Mouse (Mus musculus) stomach, embryonic 14.5 days (tissue): ENCODE data around the gene Ube2o. TPM values are rescaled to one million over a fixed set of nuclear protein-coding genes. Genes with fewer than 3 reads are reported as not detected.

Experiments
- ATAC-seq: fragments of 200-750 bp; cut with Nextera tagmentation; 2 replicates; pipeline ENCODE4 v1.8.0; 2017; ENCODE audit warnings: low read depth, moderate TSS enrichment; ENCODE audit not compliant: insufficient number of reproducible peaks, insufficient read depth, low FRiP score
- H3K27ac ChIP-seq: fragments of 300-500 bp; sonication (generic); 2 replicates; pipeline ENCODE4 v1.5.1; 2014; ENCODE audit warnings: mild to moderate bottlenecking, low read length, moderate library complexity, mixed read lengths
- H3K27me3 ChIP-seq: fragments of 300-500 bp; sonication (generic); 2 replicates; pipeline ENCODE4 v1.6.1; 2014; ENCODE audit warnings: low read length, control low read depth, mixed read lengths; ENCODE audit not compliant: control insufficient read depth, insufficient read depth
- H3K36me3 ChIP-seq: fragments of 300-500 bp; sonication (generic); 2 replicates; pipeline ENCODE4 v1.6.1; 2014; ENCODE audit warnings: mild to moderate bottlenecking, control low read depth, low read length, moderate library complexity, mixed read lengths; ENCODE audit not compliant: control insufficient read depth, insufficient read depth
- H3K4me1 ChIP-seq: fragments of 300-500 bp; sonication (generic); 2 replicates; pipeline ENCODE4 v1.6.1; 2014; ENCODE audit warnings: low read length, control low read depth, mixed read lengths; ENCODE audit not compliant: control insufficient read depth, insufficient read depth
- H3K4me2 ChIP-seq: fragments of 300-500 bp; sonication (generic); replicated peaks from 2 replicates; pipeline ENCODE4 v1.6.1; 2014; ENCODE audit warnings: low read depth, low read length, control low read depth
- H3K4me3 ChIP-seq: fragments of 300-500 bp; sonication (generic); 2 replicates; pipeline ENCODE4 v1.5.1; 2014; ENCODE audit warnings: low read depth, low read length, control low read depth
- H3K9ac ChIP-seq: fragments of 300-500 bp; sonication (generic); replicated peaks from 2 replicates; pipeline ENCODE4 v1.6.1; 2014; ENCODE audit warnings: low read depth, mild to moderate bottlenecking, control low read depth, low read length, moderate library complexity, mixed read lengths
- H3K9me3 ChIP-seq: fragments of 300-500 bp; sonication (generic); 2 replicates; pipeline ENCODE4 v1.6.1; 2016; ENCODE audit warnings: low read depth, low read length, control low read depth; ENCODE audit not compliant: control insufficient read depth
- WGBS: fragments of 180-500 bp; shearing (Covaris S2); extraction: QIAGEN DNeasy Blood & Tissue Kit; methylation state at CpG from one replicate; pipeline ENCODE4 v1.1.7; 2014; 5-methylcytosine and 5-hydroxymethylcytosine counted together
- polyA plus RNA-seq: library from polyadenylated mRNA; unstranded; fragments of >200 nt; fragmentation: Nextera tagmentation; extraction: Ambion mirVana; gene quantifications from 2 replicates; pipeline ENCODE4 v1.2.1, GENCODE M21; 2014

Gene Ube2o
- polyA plus RNA-seq, 1 experiment from 2014 or later: 11.4 TPM

DNA sequence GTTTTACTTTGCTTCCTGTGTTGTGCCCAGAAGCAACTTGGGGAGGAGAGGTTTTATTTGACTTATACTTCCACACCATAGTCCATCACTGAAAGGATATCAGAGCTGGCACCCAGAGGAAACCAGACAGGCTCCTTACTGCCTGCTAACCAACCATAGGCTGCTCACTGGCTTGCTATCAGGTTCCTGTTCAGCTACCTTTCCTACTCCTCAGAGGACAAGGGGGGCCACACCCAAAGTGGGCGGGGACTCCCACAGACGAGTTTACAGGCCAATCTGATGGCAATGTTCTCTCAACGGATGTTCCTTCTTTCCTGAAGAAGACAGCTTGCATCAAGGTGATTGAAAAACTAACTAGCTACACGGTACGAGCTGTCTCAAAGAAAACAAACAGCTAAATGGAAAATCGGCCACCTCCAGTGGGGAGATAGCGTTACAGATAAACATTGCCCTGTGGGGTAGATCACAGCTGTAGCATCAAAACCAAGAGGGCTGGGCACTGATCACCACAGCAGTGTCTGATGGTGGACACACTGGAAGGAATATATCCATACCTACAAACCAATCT lies 69.9 kb downstream of the Ube2o start:
- Histone ChIP-seq H3K27ac (no peak overlapping the region), H3K9ac (no peak overlapping the region), H3K4me3 (no peak overlapping the region), H3K36me3 (no peaks in the 10 kb centered on the region), H3K4me2 (no peak overlapping the region), H3K9me3 (no peaks in the 10 kb centered on the region), H3K4me1 (no peaks in the 10 kb centered on the region), H3K27me3 (no peaks in the 10 kb centered on the region)
- WGBS: 55% methylated on average over 7 of the region's 7 CpGs
- no peak for ATAC-seq

- no peak overlapping the region for H3K9ac ChIP-seq
- ATAC-seq: no peak
Measured at GRCm38 (mm10) chr11:116508689-116509088, 72.6 kb downstream of the Ube2o start.

GRCm38 (mm10) chr11:116506151-116506875 lies 74.9 kb downstream of the Ube2o start:
- Histone ChIP-seq H3K36me3 (no peaks in the 10 kb centered on the region), H3K27me3 (no peaks in the 10 kb centered on the region), H3K9me3 (no peaks in the 10 kb centered on the region), H3K4me1 (no peaks in the 10 kb centered on the region), H3K27ac (no peak overlapping the region), H3K9ac (no peak overlapping the region), H3K4me2 (no peak overlapping the region), H3K4me3 (no peak overlapping the region)
- ATAC-seq: no peak
- 74% methylated on average over 17 of the region's 17 CpGs for WGBS

More at GRCm38 (mm10) chr11:116508689-116509088, 72.6 kb downstream of the Ube2o start:
- Histone ChIP-seq H3K27me3 (no peaks in the 10 kb centered on the region), H3K27ac (no peak overlapping the region), H3K4me1 (no peaks in the 10 kb centered on the region), H3K4me2 (no peak overlapping the region), H3K4me3 (no peak overlapping the region), H3K9me3 (no peaks in the 10 kb centered on the region), H3K36me3 (no peaks in the 10 kb centered on the region)
- WGBS: 28% methylated on average over 2 of the region's 2 CpGs

GRCm38 (mm10) chr11:116505573-116505972 lies 75.7 kb downstream of the Ube2o start:
- ATAC-seq: no peak
- 67% methylated on average over 5 of the region's 5 CpGs for WGBS
- Histone ChIP-seq H3K4me2 (no peak overlapping the region), H3K9ac (no peak overlapping the region), H3K27ac (no peak overlapping the region), H3K4me1 (no peaks in the 10 kb centered on the region), H3K4me3 (no peak overlapping the region), H3K9me3 (no peaks in the 10 kb centered on the region), H3K27me3 (no peaks in the 10 kb centered on the region), H3K36me3 (no peaks in the 10 kb centered on the region)

GRCm38 (mm10) chr11:116504516-116504915 lies 76.7 kb downstream of the Ube2o start:
- no peaks in the 10 kb centered on the region for H3K9me3 ChIP-seq
- no peaks in the 10 kb centered on the region for H3K4me1 ChIP-seq
- no peak overlapping the region for H3K27ac ChIP-seq
- H3K4me2 ChIP-seq: no peak overlapping the region
- no peak overlapping the region for H3K9ac ChIP-seq
- WGBS: 90% methylated on average over 17 of the region's 17 CpGs
- no peak overlapping the region for H3K4me3 ChIP-seq
- ATAC-seq: no peak
- no peaks in the 10 kb centered on the region for H3K27me3 ChIP-seq
- H3K36me3 ChIP-seq: no peaks in the 10 kb centered on the region

GRCm38 (mm10) chr11:116501005-116501746 lies 80.1 kb downstream of the Ube2o start:
- 30% methylated on average over 7 of the region's 7 CpGs for WGBS
- peak; percentile 51; the same call in 1 of the 2 replicates for ATAC-seq
- Histone ChIP-seq H3K27me3 (no peaks in the 10 kb centered on the region), H3K4me2 (no peak overlapping the region), H3K9ac (no peak overlapping the region), H3K4me1 (no peaks in the 10 kb centered on the region), H3K36me3 (no peaks in the 10 kb centered on the region), H3K4me3 (no peak overlapping the region), H3K9me3 (no peaks in the 10 kb centered on the region), H3K27ac (no peak overlapping the region)

- H3K4me3 ChIP-seq: no peak overlapping the region
- no peak overlapping the region for H3K9ac ChIP-seq
- peak overlapping the region; percentile 53 for H3K4me2 ChIP-seq
- H3K9me3 ChIP-seq: no peaks in the 10 kb centered on the region
- no peaks in the 10 kb centered on the region for H3K27me3 ChIP-seq
- 35% methylated on average over 6 of the region's 6 CpGs for WGBS
- peaks cover 8% of the 10 kb centered on the region; the same call in 1 of the 2 replicates for H3K4me1 ChIP-seq
- no peak overlapping the region for H3K27ac ChIP-seq
- ATAC-seq: no peak
- H3K36me3 ChIP-seq: no peaks in the 10 kb centered on the region
Measured at GRCm38 (mm10) chr11:116499018-116499417, 82.2 kb downstream of the Ube2o start.

DNA sequence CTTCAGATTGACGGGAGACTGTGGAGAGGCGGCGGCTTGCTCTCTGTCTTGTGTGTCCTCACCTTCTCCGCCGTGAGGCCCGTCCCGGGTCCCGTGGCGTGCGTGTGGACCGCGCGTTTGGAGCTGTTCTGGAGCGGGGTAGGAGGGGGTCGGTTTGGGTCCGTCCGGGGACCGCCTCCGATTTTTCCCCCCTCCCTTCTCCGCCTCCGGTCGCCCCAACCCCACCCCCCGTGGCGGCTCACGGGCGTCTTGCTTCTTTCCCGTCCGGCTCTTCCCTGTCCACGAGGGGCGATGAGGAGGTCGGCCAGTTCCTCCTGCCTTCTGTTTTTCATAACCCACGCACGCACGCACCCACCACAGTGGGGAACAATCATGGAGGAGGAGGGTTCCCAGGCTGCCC lies 82.7 kb downstream of the Ube2o start:
- Histone ChIP-seq H3K27ac (no peak overlapping the region), H3K9ac (no peak overlapping the region), H3K36me3 (no peaks in the 10 kb centered on the region), H3K4me1 (peaks cover 8% of the 10 kb centered on the region; the same call in 1 of the 2 replicates), H3K9me3 (no peaks in the 10 kb centered on the region), H3K27me3 (no peaks in the 10 kb centered on the region), H3K4me2 (peak overlapping the region; percentile 53), H3K4me3 (peak overlapping the region; percentile 21; the same call in 1 of the 2 replicates)
- WGBS: 33% methylated on average over 33 of the region's 34 CpGs
- no peak for ATAC-seq
